Mouse (Mus musculus): ENCODE results near the gene Apba2.

- TF ChIP-seq POLR2A (IDR thresholded peaks at IDR 0.05; ENCODE audit: borderline replicate concordance, control insufficient read depth, low read depth, low read length) (no peak), CTCF (IDR thresholded peaks at IDR 0.05; ENCODE audit: control insufficient read depth, insufficient read depth, low read length) (no peak)
Measured at GRCm38 (mm10) chr7:64646046-64646445, 144.5 kb downstream of the Apba2 start.

All from bone marrow, adult 2 months (tissue).